Mouse (Mus musculus) small intestine, adult 2 months (tissue): ENCODE data around the gene Isoc2b.

Experiments used
- CTCF ChIP-seq: fragments of 200-500 bp; IDR thresholded peaks from 2 replicates; pipeline ENCODE4 v1.5.1; 2012; ENCODE audit warnings: low read depth, mild to moderate bottlenecking, control low read depth, inconsistent platforms, low read length, moderate library complexity, mixed read lengths; ENCODE audit not compliant: insufficient replicate concordance, insufficient read length; ENCODE audit errors: extremely low read depth
- POLR2A ChIP-seq: fragments of 200-500 bp; IDR thresholded peaks from 2 replicates; pipeline ENCODE4 v1.6.1; 2012; ENCODE audit warnings: low read depth, mild to moderate bottlenecking, control low read depth, inconsistent platforms, low read length, moderate library complexity

DNA sequence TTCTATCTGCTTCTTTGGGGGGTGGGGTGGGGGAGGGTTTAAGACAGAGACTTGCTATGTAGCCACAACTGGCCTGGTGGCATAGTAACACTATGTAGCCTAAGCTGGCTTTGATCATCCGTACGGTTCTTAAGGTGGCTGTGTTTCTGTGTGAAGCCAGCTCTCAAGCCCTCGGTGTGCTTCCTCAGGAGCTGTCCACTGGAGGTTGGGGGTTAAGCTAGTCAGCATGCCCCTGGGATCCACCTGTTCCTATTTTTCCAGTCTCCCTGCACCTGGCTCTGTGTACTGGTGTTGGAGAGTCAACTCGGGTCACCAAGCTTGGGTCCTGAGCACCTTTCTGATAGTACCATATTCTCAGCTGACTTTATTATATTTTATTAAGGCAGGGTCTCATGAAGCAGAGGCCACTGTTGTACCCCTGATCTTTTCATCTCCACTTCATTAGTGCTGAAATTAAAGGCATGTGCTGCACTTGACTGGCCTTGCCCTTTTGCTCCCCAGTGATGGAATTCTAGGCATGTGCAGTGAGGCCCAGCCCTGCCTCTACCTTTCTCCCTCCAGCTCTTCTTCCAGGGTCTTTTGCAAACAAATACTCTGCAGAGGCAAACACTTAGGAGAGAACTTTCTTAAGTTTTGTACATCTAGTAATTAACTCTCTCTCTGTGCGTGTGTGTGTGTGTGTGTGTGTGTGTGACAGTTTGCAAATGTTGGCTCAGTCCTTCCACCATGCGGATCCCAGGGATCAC, 47.7 kb downstream of the Isoc2b start:
- TF ChIP-seq POLR2A: no peak
- TF ChIP-seq CTCF: no peak
